Mouse (Mus musculus) forelimb bud, embryonic 11.5 days (tissue): ENCODE results near the gene Hist1h1a.
"Not testable (repeated sequence)": the region's sequence is repeated elsewhere in the genome, so short reads cannot be mapped to it uniquely, and the experiment has no call there.

Experiments used
- DNase-seq: peaks from one replicate; pipeline ENCODE4 v3.0.0-alpha.2; 2012; ENCODE audit warnings: low read depth, low spot score

The Hist1h1a gene

DNA sequence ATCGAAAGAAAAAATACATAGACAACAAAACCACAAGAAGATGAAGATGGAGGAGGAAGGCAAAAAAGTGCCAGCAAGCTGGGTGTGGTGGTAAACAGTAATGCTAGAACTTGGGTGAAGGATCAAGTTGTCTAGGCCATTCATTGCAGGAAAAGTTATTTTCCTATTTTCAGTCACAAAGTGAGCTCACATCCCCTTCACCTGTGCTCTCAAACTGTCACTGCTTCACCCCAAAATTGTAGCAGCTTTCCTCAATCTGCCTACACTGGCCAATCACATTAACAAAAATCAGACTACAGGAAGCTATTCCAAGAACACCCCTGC lies 3.6 kb upstream of the Hist1h1a start:
- no peak for DNase-seq

DNA sequence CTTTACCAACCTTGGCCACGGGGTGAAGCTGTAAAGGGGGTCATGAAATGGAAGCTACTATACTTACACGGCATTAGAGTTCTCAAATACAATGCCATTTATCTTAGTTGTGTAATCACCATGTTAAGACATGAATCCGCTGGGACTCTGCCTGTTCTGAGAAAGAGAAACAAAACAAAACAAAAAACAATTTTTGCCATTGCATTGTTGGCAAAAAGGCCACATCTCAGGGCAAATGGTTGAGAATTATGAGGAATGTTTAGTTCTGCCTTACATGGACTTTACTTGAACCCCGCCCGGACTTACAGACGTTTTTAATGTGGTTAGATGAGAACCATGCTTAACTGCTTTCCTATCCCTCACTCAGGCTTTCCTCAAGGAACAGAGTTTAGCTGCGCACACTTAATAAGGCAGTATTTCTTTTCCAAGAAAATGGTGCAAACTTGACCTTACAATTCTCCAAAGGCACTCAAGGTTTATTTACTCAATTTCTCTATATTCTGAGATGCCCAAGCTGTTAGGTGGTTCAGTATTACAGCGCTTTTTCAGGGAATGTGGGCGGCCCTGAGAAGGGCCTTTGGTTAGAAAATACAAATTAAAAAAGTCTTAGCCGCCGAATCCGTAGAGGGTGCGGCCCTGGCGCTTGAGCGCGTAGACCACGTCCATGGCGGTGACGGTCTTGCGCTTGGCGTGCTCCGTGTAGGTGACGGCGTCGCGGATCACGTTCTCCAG lies 3.1 kb upstream of the Hist1h1a start:
- DNase-seq = peak; percentile 66

DNA sequence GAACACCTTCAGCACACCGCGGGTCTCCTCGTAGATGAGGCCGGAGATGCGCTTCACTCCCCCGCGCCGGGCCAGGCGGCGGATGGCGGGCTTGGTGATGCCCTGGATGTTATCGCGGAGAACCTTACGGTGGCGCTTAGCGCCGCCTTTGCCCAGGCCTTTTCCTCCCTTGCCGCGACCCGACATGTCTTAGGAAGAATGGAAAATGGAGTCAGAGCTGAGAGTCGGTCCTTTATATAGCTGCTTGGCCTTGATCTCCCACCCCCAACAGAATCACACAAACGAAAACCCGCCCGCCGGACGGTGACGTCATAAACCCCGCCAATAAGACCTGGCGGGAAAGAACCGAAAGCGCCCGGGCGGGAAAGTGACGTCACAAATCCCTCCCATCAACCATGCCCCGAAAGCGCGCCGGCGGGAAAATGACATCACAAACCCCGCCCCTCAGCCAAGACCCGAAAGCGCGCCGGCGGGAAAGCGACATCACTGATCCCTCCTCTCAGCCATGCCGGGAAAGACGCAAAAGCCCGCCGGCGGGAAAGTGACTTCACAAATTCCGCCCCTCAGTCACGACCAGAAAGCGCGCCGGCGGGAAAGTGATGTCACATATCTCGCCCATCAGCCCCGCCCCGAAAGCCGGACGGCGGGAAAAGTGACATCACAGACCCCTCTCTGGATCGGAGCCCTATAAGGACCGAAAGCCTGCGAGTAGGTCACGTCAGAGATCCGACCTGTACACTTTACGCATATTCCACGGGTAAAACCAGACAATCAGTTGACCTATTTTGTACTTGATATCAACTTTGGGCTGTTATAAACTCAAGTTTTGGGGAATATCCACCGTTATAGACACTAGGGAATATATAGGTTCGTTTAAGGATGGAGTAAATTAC lies 2.2 kb upstream of the Hist1h1a start, which contains the start of gene Hist1h4a:
Gene Hist1h4a (minus strand): TSS at position 259 of the 893 bp plus-strand sequence.
- DNase-seq = peak; percentile 99

DNA sequence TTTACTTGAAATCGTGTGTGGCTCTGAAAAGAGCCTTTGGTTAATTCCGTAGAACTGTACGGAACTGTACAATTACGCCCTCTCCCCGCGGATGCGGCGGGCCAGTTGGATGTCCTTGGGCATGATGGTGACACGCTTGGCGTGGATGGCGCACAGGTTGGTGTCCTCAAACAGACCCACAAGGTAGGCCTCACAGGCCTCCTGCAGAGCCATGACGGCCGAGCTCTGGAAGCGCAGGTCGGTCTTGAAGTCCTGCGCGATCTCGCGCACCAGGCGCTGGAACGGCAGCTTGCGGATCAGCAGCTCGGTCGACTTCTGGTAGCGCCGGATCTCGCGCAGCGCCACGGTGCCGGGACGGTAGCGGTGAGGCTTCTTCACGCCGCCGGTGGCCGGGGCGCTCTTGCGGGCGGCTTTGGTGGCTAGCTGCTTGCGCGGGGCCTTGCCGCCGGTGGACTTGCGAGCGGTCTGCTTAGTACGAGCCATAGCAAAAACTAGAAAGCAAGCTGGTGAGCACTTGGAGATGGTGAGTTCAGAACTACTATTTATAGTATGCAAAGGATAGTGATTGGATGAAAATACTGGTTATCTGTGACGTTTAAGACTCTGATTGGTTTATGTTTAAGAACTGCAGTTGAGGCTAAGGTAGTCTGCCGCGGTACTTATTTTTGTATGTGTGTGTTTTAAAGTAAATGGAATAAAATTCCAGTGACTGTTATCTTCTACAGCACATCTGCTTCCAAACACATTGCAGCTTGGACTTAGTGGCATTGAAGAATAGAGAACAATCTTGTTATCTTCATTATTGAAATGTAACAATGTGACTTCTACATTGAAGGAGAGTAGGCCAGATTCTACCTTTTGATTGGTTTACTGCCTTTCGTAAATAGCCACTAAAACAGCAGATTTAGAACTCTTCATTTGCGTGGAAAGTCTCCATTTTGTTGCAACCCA lies 1.3 kb upstream of the Hist1h1a start, which contains the start of gene Hist1h3a:
Gene Hist1h3a (minus strand): TSS at position 516 of the 951 bp plus-strand sequence.
- DNase-seq = peak; percentile 90

DNA sequence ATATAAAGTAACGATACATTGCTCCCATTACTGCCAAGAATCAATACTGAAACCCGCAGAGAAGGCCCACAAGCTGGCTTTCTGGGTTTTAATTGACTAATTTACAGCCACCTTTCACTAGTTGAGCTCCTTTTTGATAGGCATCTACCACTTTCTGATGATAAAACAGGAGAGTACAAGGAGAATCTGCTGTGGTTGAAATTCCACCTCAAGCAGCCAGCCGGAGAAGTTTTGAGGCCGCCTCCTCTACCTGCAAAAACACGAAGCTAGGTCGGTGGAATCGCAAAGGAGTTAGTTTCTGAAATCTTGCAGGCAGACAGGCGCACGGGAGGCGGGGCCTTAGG lies 252 bp upstream of the Hist1h1a start:
- no peak for DNase-seq

DNA sequence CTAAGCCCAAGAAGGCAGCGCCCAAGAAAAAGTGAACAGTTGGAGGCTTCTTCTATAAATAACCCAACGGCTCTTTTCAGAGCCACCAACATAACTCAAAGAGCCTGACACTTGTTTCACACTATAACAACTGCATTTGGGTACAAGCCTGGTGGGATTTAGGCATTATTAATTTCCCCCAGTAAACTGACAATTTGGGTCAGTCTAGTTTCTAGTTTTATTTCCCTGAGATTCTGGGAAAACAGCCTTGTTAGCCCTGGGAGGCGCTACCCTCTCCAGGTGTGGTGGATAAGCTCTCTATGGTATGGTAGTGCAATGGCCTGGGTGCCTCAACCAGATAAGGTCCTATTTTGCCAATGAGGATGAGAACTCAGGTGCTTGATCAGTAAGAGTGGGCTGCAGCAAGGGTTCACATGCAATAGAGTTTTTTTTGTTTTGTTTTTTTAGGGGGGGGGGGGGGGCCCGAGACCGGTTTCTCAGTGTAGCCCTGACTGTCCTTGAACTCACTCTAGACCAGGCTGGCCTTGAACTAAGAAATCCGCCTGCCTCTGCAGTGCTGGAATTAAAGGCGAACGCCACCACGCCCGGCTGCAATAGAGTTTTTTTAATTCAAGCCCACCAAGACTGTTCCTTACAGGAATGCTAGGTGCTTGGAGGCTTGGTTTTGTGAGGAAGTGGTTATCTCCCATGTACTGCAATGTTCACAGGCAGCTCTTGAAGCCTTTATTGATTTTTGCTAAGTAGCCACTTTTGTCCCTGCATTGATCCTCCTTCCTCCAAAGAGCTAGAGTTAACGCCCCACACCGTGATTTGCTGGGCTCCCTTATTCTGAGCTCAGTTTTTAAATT lies 1.1 kb downstream of the Hist1h1a start:
- no peak for DNase-seq

DNA sequence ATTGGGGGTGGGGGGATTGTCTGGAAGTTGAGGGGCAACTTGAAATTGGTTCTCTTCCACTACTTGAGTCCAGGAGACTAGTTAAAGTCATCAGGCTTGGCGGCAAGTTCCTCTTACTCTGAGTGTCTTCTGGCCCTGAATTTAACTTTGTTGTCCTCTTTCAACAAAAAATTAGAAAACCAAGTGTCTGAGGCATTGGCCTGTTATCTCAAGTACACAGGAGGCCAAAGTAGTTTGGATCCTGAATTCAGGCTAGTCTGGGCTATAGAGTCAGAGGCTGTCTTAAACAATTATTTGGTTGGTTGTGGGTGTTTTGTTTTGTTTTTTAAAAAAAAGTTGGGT lies 1.7 kb downstream of the Hist1h1a start:
- DNase-seq = no peak

DNA sequence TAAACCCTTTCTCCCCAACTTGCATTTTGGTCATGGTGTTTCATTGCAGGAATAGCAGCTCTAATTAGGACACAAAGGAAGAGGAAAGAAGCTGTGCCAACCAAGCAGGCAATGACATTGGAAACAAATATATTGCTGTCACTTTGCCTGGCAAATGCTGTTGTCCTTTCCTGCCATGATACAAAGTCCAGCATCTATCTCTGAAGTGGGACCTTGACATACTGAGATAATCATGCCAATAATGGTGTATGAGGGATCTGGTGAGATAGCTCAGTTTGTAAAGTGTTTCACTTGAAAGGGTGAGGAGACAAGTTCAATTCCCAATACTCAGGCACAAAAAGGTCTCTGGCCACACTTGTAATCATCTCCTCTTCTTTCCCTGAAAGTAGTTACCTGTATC lies 3.3 kb downstream of the Hist1h1a start:
- DNase-seq = no peak

DNA sequence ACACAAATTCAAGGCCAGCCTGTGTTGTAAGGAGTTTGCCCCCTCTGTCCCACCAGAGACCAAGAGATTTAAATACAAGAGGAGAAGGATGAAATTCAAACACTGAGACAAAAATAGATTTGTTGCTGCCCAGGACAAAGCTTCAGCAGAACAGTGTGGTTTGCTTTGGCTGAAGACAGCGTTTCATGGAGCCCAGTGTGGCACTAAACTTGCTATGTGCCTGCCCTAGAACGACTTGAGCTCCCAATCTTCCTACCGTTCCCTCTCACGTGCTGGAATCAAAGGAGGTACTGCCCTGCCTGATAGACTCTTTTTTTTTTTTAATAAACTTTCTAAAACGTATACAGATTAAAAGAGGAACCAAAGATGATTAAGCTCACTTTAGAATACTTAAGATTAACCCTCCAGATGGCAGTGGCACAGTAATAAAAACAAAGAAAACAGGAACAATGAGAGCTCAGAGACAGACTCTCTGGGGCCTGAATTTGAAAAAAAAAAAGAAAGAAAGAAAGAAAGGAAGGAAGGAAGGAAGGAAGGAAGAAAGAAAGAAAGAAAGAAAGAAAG lies 5.5 kb downstream of the Hist1h1a start:
- DNase-seq = no peak

DNA sequence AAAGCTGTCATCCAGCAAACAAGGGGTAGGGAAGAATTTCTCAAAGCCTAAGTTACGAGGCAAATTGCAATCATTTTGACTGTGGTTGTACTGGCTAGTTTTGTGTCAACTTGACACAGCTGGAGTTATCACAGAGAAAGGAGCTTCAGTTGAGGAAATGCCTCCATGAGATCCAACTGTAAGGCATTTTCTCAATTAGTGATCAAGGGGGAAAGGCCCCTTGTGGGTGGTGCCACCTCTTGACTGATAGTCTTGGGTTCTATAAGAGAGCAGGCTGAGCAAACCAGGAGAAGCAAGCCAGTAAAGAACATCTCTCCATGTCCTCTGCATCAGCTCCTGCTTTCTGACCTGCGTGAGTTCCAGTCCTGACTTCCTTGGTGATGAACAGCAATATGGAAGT lies 6.1 kb downstream of the Hist1h1a start, which contains the start of gene Trim38:
Gene Trim38 (plus strand): TSS at position 301 of the 400 bp plus-strand sequence.
- not testable (repeated sequence) for DNase-seq

DNA sequence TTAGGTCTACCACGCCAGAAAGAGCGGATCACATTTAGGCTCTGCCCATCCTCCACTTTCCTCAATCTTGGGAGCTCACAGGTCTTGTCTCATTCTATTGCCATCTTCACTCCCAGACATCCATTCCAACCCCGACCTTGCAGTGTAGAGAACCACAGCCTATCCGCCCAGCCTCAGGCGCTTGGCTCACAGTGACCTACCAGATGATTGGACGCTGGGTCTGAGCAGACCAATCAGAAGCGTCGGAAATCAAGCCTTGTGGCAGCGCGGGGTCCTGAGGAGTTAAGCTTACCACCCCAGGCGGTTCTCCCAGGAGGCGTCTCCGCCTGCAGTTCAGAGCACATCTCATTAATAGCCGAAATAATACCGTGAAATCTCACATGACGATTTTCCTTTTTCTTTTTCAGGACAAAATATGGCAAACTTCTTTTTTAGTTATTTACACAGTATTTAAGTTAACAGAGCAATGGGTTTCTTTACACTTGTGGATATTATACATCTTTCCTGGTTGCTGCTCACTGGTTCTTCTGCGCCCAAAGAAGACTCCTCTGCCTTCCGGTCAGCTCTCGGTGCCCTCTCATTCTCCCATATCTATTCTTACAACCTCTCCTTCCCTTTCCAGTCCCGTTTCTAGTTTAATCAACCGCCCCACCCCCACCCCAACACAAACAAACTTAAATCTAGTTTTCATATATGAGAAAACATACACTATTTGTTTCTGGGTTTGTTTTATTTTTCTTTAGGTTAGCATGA lies 9.3 kb downstream of the Hist1h1a start:
- DNase-seq = peak; percentile 72

DNA sequence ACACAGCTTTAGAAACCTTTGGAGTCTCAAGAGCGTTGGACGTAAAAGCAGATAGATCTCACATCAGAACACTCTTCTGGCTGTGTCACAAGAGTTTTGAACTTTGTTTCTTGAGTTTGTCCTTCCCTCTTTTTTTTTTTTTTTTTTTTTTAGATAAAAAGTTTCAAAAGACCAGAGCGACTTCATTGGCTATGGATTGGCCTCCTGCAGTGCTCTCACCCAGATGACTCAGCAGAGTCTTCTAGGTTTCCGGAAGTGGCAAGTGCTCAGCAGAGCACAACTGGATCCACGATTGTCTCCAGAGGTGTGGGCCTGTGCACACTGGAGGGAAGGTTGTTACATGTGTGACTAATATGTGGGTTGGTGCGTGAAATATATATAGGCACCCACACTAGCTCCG lies 14.9 kb downstream of the Hist1h1a start:
- DNase-seq = no peak

DNA sequence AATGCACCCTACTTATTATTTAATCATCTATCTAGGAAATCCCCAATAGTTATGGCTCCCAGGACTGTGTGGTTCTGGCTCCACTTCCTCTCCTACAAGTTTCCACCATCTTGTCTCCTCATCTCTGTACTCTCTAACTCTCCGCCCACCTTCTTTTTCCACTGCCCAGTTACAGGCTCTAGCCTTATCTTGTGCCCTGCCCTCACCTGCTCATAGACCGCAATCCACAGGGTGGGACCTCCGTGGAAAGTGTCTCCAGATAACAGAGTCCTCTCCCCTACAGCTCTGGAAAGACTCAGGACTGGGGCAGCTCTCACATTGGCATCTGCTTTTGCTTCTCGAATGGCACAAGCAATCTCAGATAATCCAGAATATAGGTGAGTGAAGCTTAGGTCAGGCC lies 15.6 kb downstream of the Hist1h1a start:
- no peak for DNase-seq

DNA sequence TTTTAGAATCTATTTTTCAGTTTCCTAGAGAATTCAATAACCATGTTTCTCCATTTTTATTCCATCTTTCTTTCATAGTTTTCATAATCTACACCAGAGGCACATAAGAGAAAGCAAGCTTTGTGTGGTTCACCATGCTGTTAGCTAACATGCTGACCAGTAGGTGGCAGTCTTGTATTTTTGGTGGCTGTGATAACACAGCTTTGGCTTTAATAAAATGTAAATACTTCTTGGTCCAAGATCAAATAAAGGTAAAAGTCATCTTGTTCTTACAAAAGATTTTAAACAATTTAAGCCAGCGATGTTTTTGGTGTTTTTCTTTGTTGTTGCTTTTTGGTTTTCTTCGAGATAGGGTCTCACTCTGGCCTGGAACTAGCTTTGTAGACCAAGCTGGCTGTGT lies 29.1 kb downstream of the Hist1h1a start:
- DNase-seq = peak; percentile 70

DNA sequence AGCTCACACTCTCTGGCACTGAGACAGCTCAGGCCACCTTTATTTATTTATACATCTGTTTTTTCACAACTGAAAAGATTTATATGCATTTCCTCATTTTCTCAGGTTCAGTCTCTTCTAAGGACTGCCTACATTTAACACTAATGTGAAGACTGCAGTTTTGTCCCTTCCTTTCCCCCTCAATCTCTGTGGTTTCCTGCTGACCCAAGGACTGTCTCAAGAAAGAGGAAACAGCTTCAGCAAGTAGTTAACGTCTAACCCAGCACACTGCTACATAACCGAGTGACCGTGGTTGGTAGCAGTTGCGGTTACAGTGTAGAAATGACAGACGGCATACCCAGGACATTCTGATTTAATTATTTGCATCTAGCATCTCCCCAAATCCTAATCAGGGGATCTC lies 35.9 kb downstream of the Hist1h1a start:
- no peak for DNase-seq

DNA sequence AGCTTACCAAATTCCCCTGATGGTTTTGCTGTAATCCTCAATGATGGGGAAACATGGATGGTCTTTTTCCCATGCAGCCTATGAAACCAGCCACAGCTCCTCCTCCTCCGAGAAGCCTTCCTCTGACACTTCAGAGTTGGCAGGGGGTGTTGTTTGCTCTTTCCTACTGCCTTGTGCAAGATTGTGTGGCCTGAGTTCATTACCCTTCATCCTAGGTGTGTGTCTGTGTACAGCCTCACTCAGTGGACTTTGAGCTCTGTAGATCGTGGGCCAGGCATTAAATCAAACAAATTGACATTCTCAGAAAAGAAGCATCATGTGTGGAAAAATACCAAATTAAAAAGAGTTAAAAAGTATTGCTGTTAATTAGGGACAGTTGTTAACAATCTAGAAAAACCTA lies 41.1 kb downstream of the Hist1h1a start:
- DNase-seq = no peak

DNA sequence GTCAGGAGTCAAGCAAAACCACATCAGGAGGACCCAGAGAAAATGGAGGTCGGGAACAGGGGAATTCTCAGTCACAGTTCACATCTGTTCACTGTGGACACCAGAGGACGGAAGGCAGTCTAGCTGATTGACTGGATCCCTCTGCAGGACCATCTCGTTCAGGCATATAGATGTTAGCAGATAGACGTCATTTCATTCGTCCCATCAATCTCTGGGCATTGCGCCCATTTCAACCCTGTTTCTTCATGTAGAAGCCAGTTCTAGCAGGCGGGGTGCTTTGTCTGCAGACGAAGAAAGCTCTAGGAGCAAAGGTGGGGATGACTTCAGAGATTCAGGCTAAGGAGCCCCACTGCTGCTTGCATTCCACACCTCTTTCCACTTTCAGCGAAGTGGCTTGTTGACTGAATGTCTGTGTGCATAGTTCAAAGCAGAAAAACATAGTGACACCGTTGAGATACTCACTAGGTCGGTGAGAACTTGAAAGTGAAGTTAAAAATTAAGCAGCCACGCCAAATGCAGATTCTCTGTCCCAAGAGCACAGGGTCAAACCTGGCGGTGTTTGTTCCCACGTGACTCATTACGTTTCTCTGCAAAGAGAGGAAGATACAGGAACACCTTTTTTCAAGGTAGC lies 43.1 kb downstream of the Hist1h1a start, which contains the start of gene Slc17a2:
Gene Slc17a2 (plus strand): TSS at position 572 of the 631 bp plus-strand sequence.
- no peak for DNase-seq
